14 mouse cellular contexts compared by ENCODE assay signal in the genomic region with DNA sequence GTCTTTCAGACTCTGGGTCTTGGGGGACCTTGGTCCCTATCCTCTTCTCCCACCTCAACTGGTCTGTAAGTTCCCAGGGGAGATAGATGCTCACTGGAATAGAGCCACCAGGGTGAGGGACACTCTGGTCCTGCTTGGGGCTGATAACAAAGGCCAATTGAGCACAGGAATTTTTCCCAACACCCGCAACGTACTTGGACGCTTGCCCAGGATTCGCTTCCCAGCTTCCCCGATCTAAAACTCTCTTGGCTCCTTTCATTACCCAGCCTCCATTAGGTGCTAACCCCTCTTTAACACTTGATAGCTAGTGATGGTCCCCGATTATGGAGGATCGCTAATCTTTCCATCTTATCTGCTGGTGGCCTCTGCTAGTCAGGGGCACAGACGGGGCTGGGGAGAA.
"Had no signal": no experiment of that assay in that cellular context is flagged by ENCODE, and none has a peak within 500 bp of the region (broad histone marks: within the 10 kb centered on the region; RNA-seq: fewer than 3 reads in every experiment).

No protein-coding gene starts in this region.

- H3K4me2 ChIP-seq: limb, embryonic 15.5 days; liver, embryonic 13.5 days; midbrain, embryonic 13.5 days; neural tube, embryonic 13.5 days had no signal

- H3K4me3 ChIP-seq: left cerebral cortex, adult 2 months; limb, embryonic 15.5 days; liver, embryonic 13.5 days; midbrain, embryonic 13.5 days; neural tube, embryonic 13.5 days had no signal

- H3K4me1 ChIP-seq: liver, embryonic 13.5 days had no signal

- H3K36me3 ChIP-seq: limb, embryonic 15.5 days; liver, embryonic 13.5 days; midbrain, embryonic 13.5 days; neural tube, embryonic 13.5 days had no signal

- H3K9me3 ChIP-seq: limb, embryonic 15.5 days; liver, embryonic 13.5 days; midbrain, embryonic 13.5 days; neural tube, embryonic 13.5 days had no signal

- H3K9ac ChIP-seq: limb, embryonic 15.5 days; liver, embryonic 13.5 days; liver, postnatal 0 days; midbrain, embryonic 13.5 days; neural tube, embryonic 13.5 days had no signal

- H3K27ac ChIP-seq: left cerebral cortex, adult 2 months; limb, embryonic 15.5 days; liver, embryonic 13.5 days; midbrain, embryonic 13.5 days; neural tube, embryonic 13.5 days had no signal

- DNase-seq: kidney, adult 8-10 months; kidney, postnatal 14 days; liver, embryonic 13.5 days; liver, postnatal 0 days; right cerebral cortex, adult 18-20 months; right cerebral cortex, postnatal 25 days; thymus, adult 18-20 months; thymus, postnatal 14 days had no signal

- ATAC-seq: intestine, postnatal 0 days; liver, postnatal 0 days; lung, postnatal 0 days; midbrain, embryonic 13.5 days had no signal

- H3K27me3 ChIP-seq: limb, embryonic 15.5 days; midbrain, embryonic 13.5 days; neural tube, embryonic 13.5 days had no signal
